Mouse (Mus musculus): ENCODE data around the gene Ttyh2. TPM values are rescaled to one million over a fixed set of nuclear protein-coding genes. Genes with fewer than 3 reads are reported as not detected.

Ttyh2 gene
- polyA plus RNA-seq, 1 experiment from 2014 or later: 41.1 TPM

GRCm38 (mm10) chr11:114698496-114698895 is 23.3 kb downstream of the Ttyh2 start:
- ATAC-seq (ENCODE audit: low read depth) (no peak), DNase-seq (ENCODE audit: low spot score) (no peak)
- Histone ChIP-seq H3K27me3 (replicated peaks; ENCODE audit: control insufficient read depth, insufficient read depth, low read length) (no peaks in the 10 kb centered on the region), H3K27ac (replicated peaks; ENCODE audit: low read depth, low read length) (no peak overlapping the region), H3K9ac (ENCODE audit: low read depth, low read length) (no peak overlapping the region), H3K36me3 (ENCODE audit: control insufficient read depth, insufficient read depth, low read length) (peaks cover 13% of the 10 kb centered on the region), H3K4me2 (ENCODE audit: low read depth, low read length) (no peak overlapping the region), H3K4me1 (ENCODE audit: control insufficient read depth, insufficient read depth, low read length) (peaks cover 5% of the 10 kb centered on the region; the same call in 1 of the 2 replicates), H3K9me3 (ENCODE audit: control insufficient read depth, low read length) (no peaks in the 10 kb centered on the region), H3K4me3 (ENCODE audit: low read depth, low read length) (no peak overlapping the region)
- 89% methylated on average over 7 of the region's 7 CpGs for WGBS

GRCm38 (mm10) chr11:114699511-114699910 is 24.3 kb downstream of the Ttyh2 start:
- no peak overlapping the region for H3K27ac ChIP-seq (replicated peaks; ENCODE audit: low read depth, low read length)
- WGBS: 71% methylated on average over 12 of the region's 12 CpGs
- H3K9me3 ChIP-seq (ENCODE audit: control insufficient read depth, low read length): no peaks in the 10 kb centered on the region

GRCm38 (mm10) chr11:114702311-114702995 is 27.2 kb downstream of the Ttyh2 start:
- no peak overlapping the region for H3K9ac ChIP-seq (ENCODE audit: low read depth, low read length)
- 83% methylated on average over 15 of the region's 15 CpGs for WGBS

More at GRCm38 (mm10) chr11:114699511-114699910, 24.3 kb downstream of the Ttyh2 start:
- H3K4me1 ChIP-seq (ENCODE audit: control insufficient read depth, insufficient read depth, low read length): peaks cover 13% of the 10 kb centered on the region
- peaks cover 13% of the 10 kb centered on the region for H3K36me3 ChIP-seq (ENCODE audit: control insufficient read depth, insufficient read depth, low read length)
- no peak overlapping the region for H3K9ac ChIP-seq (ENCODE audit: low read depth, low read length)
- peak; percentile 58; the same call in 1 of the 2 replicates for ATAC-seq (ENCODE audit: low read depth)
- H3K4me3 ChIP-seq (ENCODE audit: low read depth, low read length): no peak overlapping the region
- H3K4me2 ChIP-seq (ENCODE audit: low read depth, low read length): no peak overlapping the region
- no peaks in the 10 kb centered on the region for H3K27me3 ChIP-seq (replicated peaks; ENCODE audit: control insufficient read depth, insufficient read depth, low read length)
- DNase-seq (ENCODE audit: low spot score): peak; percentile 85

GRCm38 (mm10) chr11:114702996-114703361 is 27.7 kb downstream of the Ttyh2 start:
- Histone ChIP-seq H3K36me3 (ENCODE audit: control insufficient read depth, insufficient read depth, low read length) (no peaks in the 10 kb centered on the region), H3K9me3 (ENCODE audit: control insufficient read depth, low read length) (no peaks in the 10 kb centered on the region), H3K9ac (ENCODE audit: low read depth, low read length) (no peak overlapping the region), H3K27ac (replicated peaks; ENCODE audit: low read depth, low read length) (no peak overlapping the region), H3K27me3 (replicated peaks; ENCODE audit: control insufficient read depth, insufficient read depth, low read length) (no peaks in the 10 kb centered on the region), H3K4me2 (ENCODE audit: low read depth, low read length) (no peak overlapping the region), H3K4me3 (ENCODE audit: low read depth, low read length) (no peak overlapping the region), H3K4me1 (ENCODE audit: control insufficient read depth, insufficient read depth, low read length) (peaks cover 14% of the 10 kb centered on the region)
- DNase-seq (ENCODE audit: low spot score) (no peak), ATAC-seq (ENCODE audit: low read depth) (no peak)
- 91% methylated on average over 6 of the region's 6 CpGs for WGBS

More at GRCm38 (mm10) chr11:114702311-114702995, 27.2 kb downstream of the Ttyh2 start:
- Histone ChIP-seq H3K36me3 (ENCODE audit: control insufficient read depth, insufficient read depth, low read length) (no peaks in the 10 kb centered on the region), H3K27ac (replicated peaks; ENCODE audit: low read depth, low read length) (no peak overlapping the region), H3K4me1 (ENCODE audit: control insufficient read depth, insufficient read depth, low read length) (peaks cover 14% of the 10 kb centered on the region), H3K9me3 (ENCODE audit: control insufficient read depth, low read length) (no peaks in the 10 kb centered on the region), H3K27me3 (replicated peaks; ENCODE audit: control insufficient read depth, insufficient read depth, low read length) (no peaks in the 10 kb centered on the region), H3K4me2 (ENCODE audit: low read depth, low read length) (no peak overlapping the region), H3K4me3 (ENCODE audit: low read depth, low read length) (no peak overlapping the region)
- ATAC-seq (ENCODE audit: low read depth) (no peak), DNase-seq (ENCODE audit: low spot score) (peak; percentile 29)

GRCm38 (mm10) chr11:114704071-114704913 is 29.1 kb downstream of the Ttyh2 start:
- Histone ChIP-seq H3K4me2 (ENCODE audit: low read depth, low read length) (peak overlapping the region; percentile 28), H3K9me3 (ENCODE audit: control insufficient read depth, low read length) (no peaks in the 10 kb centered on the region), H3K27ac (replicated peaks; ENCODE audit: low read depth, low read length) (peak overlapping the region; percentile 33; the same call in 1 of the 2 replicates)

GRCm38 (mm10) chr11:114706358-114706757 is 31.1 kb downstream of the Ttyh2 start:
- Histone ChIP-seq H3K4me1 (ENCODE audit: control insufficient read depth, insufficient read depth, low read length) (peaks cover 14% of the 10 kb centered on the region), H3K4me3 (ENCODE audit: low read depth, low read length) (no peak overlapping the region), H3K27me3 (replicated peaks; ENCODE audit: control insufficient read depth, insufficient read depth, low read length) (no peaks in the 10 kb centered on the region), H3K36me3 (ENCODE audit: control insufficient read depth, insufficient read depth, low read length) (peaks cover 27% of the 10 kb centered on the region), H3K9me3 (ENCODE audit: control insufficient read depth, low read length) (no peaks in the 10 kb centered on the region), H3K9ac (ENCODE audit: low read depth, low read length) (no peak overlapping the region), H3K4me2 (ENCODE audit: low read depth, low read length) (no peak overlapping the region), H3K27ac (replicated peaks; ENCODE audit: low read depth, low read length) (no peak overlapping the region)
- WGBS: 92% methylated on average over 5 of the region's 5 CpGs
- DNase-seq (ENCODE audit: low spot score): no peak
- no peak for ATAC-seq (ENCODE audit: low read depth)

More at GRCm38 (mm10) chr11:114704071-114704913, 29.1 kb downstream of the Ttyh2 start:
- H3K36me3 ChIP-seq (ENCODE audit: control insufficient read depth, insufficient read depth, low read length): 0 out of 2 replicates have a peak, but pooled peaks cover 8% of the 10 kb centered on the region
- peaks cover 14% of the 10 kb centered on the region for H3K4me1 ChIP-seq (ENCODE audit: control insufficient read depth, insufficient read depth, low read length)
- H3K4me3 ChIP-seq (ENCODE audit: low read depth, low read length): no peak overlapping the region
- ATAC-seq (ENCODE audit: low read depth) (peak; percentile 78), DNase-seq (ENCODE audit: low spot score) (peak; percentile 80)
- 40% methylated on average over 20 of the region's 22 CpGs for WGBS
- no peaks in the 10 kb centered on the region for H3K27me3 ChIP-seq (replicated peaks; ENCODE audit: control insufficient read depth, insufficient read depth, low read length)
- H3K9ac ChIP-seq (ENCODE audit: low read depth, low read length): peak overlapping the region; percentile 45

- H3K27me3 ChIP-seq (replicated peaks; ENCODE audit: control insufficient read depth, insufficient read depth, low read length): no peaks in the 10 kb centered on the region
- no peak for ATAC-seq (ENCODE audit: low read depth)
- H3K4me1 ChIP-seq (ENCODE audit: control insufficient read depth, insufficient read depth, low read length): no peaks in the 10 kb centered on the region
- 92% methylated on average over 3 of the region's 3 CpGs for WGBS
- no peak for DNase-seq (ENCODE audit: low spot score)
- no peak overlapping the region for H3K27ac ChIP-seq (replicated peaks; ENCODE audit: low read depth, low read length)
- no peaks in the 10 kb centered on the region for H3K9me3 ChIP-seq (ENCODE audit: control insufficient read depth, low read length)
- H3K9ac ChIP-seq (ENCODE audit: low read depth, low read length): no peak overlapping the region
- no peak overlapping the region for H3K4me2 ChIP-seq (ENCODE audit: low read depth, low read length)
- H3K4me3 ChIP-seq (ENCODE audit: low read depth, low read length): no peak overlapping the region
- peaks cover 39% of the 10 kb centered on the region for H3K36me3 ChIP-seq (ENCODE audit: control insufficient read depth, insufficient read depth, low read length)
Observed at GRCm38 (mm10) chr11:114711393-114711792, 36.2 kb downstream of the Ttyh2 start.

- H3K36me3 ChIP-seq (ENCODE audit: control insufficient read depth, insufficient read depth, low read length): peaks cover 39% of the 10 kb centered on the region
- no peak overlapping the region for H3K9ac ChIP-seq (ENCODE audit: low read depth, low read length)
- DNase-seq (ENCODE audit: low spot score): no peak
- no peaks in the 10 kb centered on the region for H3K4me1 ChIP-seq (ENCODE audit: control insufficient read depth, insufficient read depth, low read length)
- no peaks in the 10 kb centered on the region for H3K9me3 ChIP-seq (ENCODE audit: control insufficient read depth, low read length)
- H3K4me2 ChIP-seq (ENCODE audit: low read depth, low read length): no peak overlapping the region
- H3K4me3 ChIP-seq (ENCODE audit: low read depth, low read length): no peak overlapping the region
- 88% methylated on average over 12 of the region's 12 CpGs for WGBS
- H3K27me3 ChIP-seq (replicated peaks; ENCODE audit: control insufficient read depth, insufficient read depth, low read length): no peaks in the 10 kb centered on the region
- no peak overlapping the region for H3K27ac ChIP-seq (replicated peaks; ENCODE audit: low read depth, low read length)
- no peak for ATAC-seq (ENCODE audit: low read depth)
Observed at GRCm38 (mm10) chr11:114711861-114712260, 36.6 kb downstream of the Ttyh2 start.

All from embryonic facial prominence, embryonic 14.5 days (tissue).